Mouse (Mus musculus): ENCODE measurements around the gene Taf6. TPM values are rescaled to one million over a fixed set of nuclear protein-coding genes. Genes with fewer than 3 reads are reported as not detected.
"Not testable (repeated sequence)": the region's sequence is repeated elsewhere in the genome, so short reads cannot be mapped to it uniquely, and the experiment has no call there.

Gene Taf6
- 10 to 100 TPM; 33.0 to 35.8 TPM for total RNA-seq (2021)
- long read RNA-seq, experiment 1, transcript Taf6-201 (15 exons, 2,304 nt): major isoform, 38 of 68 reads
- long read RNA-seq, experiment 1, partial matches to known transcripts: 5 of 68 reads
- long read RNA-seq, experiment 1, other reads (novel, unspliced or antisense): 22 of 68 reads
- long read RNA-seq, experiment 2, transcript Taf6-201 (15 exons, 2,304 nt): major isoform, 34 of 57 reads
- long read RNA-seq, experiment 2, partial matches to known transcripts: 8 of 57 reads
- long read RNA-seq, experiment 2, other reads (novel, unspliced or antisense): 14 of 57 reads

- peak; percentile 84 to 89 for DNase-seq (ENCODE audit: low spot score in 2 of 2)
- intact Hi-C loops (cut with DNase I): loop anchor here (1.0 kb wide), 2 partner anchors 11 to 26 kb away; partner anchors contain the start of gene Cops6
Measured at GRCm38 (mm10) chr5:138186950-138187638, at the start of gene Taf6, which contains the start of gene Cnpy4. TSS of gene Taf6 (minus strand) at chr5:138187451. TSS of gene Cnpy4 (plus strand) at chr5:138187485.

DNA sequence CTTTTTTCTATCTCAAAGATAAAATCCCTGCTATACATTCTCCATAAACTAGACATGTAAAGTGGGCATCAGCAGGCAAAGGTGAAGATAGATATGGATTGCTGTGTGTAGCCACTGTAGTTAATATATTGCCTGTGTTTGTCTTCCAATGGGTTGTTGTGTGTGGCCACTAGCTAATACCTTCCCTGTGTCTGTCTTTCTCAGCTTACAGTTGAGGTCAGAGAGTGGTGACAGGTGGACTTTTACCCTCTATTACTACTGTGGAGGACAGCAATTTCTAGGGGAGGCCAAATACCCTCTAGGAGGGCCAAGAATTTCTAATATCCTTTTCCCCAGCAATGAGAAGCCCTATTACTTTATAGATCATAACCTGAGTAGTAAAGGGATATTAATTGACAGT lies 47.0 kb upstream of the Taf6 start:
- intact Hi-C loops (cut with DNase I): no loop called here
- DNase-seq (ENCODE audit: low spot score in 2 of 2): no peak

DNA sequence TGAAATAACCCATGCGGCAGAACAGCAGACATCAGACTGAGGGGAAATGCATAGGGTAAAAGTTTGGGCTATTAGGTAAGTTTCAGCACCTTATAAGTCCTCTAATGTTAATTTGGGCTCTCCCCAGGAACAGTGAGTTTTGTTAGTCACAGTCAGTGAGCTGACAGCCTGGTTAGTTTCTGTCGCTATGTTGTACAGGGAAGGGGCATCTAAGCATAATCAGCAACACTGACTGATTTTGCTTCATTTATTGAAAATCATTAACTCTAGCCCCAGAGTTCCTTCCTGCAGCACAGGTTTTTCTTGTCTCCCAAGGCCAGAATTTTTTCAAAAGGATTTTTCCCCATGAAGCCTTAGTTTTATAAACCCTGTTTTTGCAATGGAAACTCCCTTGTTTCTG lies 46.5 kb upstream of the Taf6 start:
- intact Hi-C loops (cut with DNase I): no loop called here

DNA sequence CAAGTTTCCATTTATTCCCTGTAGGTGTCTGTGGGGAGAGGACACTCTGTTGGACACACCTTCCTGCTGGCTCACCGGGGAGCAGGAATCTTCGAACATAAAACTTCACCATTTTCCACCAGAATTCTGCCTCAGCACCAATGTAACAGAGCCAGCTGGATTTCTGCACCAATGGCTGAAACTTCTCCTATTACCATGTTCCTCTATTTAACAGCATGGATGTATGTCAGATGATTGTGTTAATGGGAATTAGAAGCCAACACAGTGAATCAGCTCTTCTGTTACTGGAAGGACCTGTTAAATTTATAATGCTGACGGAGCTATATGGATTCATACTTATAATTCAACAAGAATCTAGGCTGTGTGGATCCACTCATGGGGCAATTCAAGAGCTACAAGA lies 42.3 kb upstream of the Taf6 start:
- intact Hi-C loops (cut with DNase I): no loop called here

More for the DNA sequence above, 46.5 kb upstream of the Taf6 start:
- no peak for DNase-seq (ENCODE audit: low spot score in 2 of 2)

GRCm38 (mm10) chr5:138228026-138228425 lies 40.8 kb upstream of the Taf6 start:
- DNase-seq (ENCODE audit: low spot score in 2 of 2): peak; percentile 12 to 41
- intact Hi-C loops (cut with DNase I): no loop called here

More for the DNA sequence above, 42.3 kb upstream of the Taf6 start:
- DNase-seq (ENCODE audit: low spot score in 2 of 2): no peak

GRCm38 (mm10) chr5:138227367-138227766 lies 40.1 kb upstream of the Taf6 start:
- DNase-seq (ENCODE audit: low spot score in 2 of 2): no peak
- intact Hi-C loops (cut with DNase I): no loop called here

GRCm38 (mm10) chr5:138226491-138226890 lies 39.2 kb upstream of the Taf6 start:
- DNase-seq (ENCODE audit: low spot score in 2 of 2): no peak
- intact Hi-C loops (cut with DNase I): no loop called here

DNA sequence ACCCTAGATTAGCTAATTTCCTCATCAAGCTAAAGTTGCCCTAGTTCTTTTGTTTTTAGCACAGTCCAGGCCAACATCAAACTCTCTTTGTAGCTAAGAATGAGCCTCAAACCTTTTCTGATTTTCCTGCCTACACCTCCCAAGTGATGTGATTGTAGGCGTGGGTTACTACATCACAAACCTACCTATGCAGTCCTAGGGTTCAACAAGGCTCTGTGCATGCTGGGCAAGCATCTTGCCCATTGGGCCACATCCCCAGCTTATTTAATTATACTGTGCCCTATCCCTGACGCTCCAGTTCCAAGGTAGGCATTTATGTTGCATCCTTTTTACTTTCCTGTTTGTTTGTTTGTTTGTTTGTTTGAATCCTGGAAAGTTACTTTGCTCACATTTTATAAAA lies 38.4 kb upstream of the Taf6 start, which contains the start of gene Nxpe5:
Gene Nxpe5 (plus strand): TSS at position 199 of the 400 bp plus-strand sequence.
- DNase-seq (ENCODE audit: low spot score in 2 of 2): no peak
- intact Hi-C loops (cut with DNase I): no loop called here

- intact Hi-C loops (cut with DNase I): no loop called here
- DNase-seq (ENCODE audit: low spot score in 2 of 2): peak; percentile 19
Measured at GRCm38 (mm10) chr5:138223287-138223686, 36.0 kb upstream of the Taf6 start.

DNA sequence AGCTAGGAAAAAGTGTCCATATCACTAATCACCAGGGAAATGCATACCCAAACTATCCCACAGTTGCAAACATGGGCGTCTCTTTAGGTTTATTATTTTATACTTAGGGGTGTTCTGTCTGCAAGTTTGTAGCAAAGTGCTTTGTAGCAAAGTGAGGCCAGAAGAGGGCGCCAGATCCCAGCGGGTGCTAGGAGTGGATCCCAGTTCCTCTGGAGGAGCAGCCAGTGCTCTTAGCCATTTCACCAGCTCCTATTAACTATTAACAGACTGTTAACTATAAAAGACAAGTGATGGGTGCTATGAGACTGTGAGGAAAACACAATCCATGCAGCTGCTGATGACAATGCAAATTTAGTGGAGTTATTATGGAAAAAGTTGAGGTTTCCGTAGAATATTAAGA lies 34.9 kb upstream of the Taf6 start:
- peak; percentile 80 to 86 for DNase-seq (ENCODE audit: low spot score in 2 of 2)
- intact Hi-C loops (cut with DNase I): no loop called here

GRCm38 (mm10) chr5:138219864-138220263 lies 32.6 kb upstream of the Taf6 start:
- DNase-seq (ENCODE audit: low spot score in 2 of 2): no peak
- intact Hi-C loops (cut with DNase I): no loop called here

DNA sequence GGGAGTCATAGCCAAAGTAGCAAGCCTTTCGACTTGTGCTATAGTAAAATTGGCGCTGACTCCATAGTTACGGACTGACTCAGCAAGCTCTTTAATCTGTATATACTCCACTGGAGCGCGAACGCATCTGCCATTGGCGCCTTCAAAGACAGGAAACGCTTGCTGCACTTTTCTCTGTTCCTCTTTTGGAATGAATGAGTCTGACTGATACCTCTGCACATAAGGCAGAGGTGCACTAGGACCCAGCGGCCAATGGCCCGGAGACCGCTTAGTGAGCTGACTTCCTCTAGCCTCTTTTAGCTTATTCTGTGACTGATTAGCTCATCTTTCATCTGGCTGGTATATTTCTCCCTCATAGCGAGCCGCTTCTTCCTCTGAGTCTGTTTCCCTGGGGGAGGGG lies 29.4 kb upstream of the Taf6 start:
- intact Hi-C loops (cut with DNase I): not testable (repeated sequence)

GRCm38 (mm10) chr5:138207873-138208272 lies 20.6 kb upstream of the Taf6 start:
- no peak for DNase-seq (ENCODE audit: low spot score in 2 of 2)
- intact Hi-C loops (cut with DNase I): no loop called here

More for the DNA sequence above, 29.4 kb upstream of the Taf6 start:
- DNase-seq (ENCODE audit: low spot score in 2 of 2): not testable (repeated sequence)

DNA sequence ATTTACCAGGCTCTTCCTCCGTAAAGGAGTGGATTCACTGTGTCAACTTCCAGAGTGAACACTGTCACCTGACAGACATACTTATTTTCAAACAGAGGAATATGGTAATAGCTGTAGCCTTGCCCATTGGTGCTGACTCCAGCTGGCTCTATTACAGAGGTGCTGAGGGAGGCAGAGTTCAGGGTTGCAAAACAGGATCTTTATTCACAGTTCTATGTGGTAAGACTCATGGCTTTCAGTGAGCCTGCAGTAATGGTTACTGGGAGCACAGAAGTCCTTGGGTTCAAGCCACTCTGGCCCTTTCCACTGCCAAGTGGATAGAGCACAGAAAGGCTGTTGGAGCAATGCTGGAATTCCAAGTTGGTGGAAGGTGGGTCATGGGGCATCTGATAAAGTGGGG lies 20.0 kb upstream of the Taf6 start:
- DNase-seq (ENCODE audit: low spot score in 2 of 2): no peak
- intact Hi-C loops (cut with DNase I): no loop called here

DNA sequence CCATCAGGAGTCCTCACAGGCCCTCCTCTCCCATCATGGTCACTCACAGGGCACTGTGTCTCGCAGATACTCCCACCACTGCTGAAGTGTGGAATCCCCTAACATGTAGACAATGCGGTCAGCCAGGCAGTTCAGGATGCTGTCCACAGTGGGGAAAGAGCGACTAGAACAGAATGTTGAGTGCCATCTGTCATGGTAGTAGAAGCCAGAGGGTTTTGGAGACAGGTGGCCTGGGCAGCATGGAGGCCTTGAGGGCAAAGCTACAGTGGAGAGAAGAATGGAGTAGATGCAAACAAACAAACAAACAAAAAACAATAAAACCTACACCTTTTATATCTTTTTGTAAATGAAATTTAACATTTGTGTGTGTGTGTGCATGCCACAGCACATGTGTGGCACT lies 14.8 kb upstream of the Taf6 start:
- intact Hi-C loops (cut with DNase I): loop anchor here (5.0 kb wide), 1 partner anchor 50 kb away; no protein-coding TSS in a partner anchor
- no peak for DNase-seq (ENCODE audit: low spot score in 2 of 2)

DNA sequence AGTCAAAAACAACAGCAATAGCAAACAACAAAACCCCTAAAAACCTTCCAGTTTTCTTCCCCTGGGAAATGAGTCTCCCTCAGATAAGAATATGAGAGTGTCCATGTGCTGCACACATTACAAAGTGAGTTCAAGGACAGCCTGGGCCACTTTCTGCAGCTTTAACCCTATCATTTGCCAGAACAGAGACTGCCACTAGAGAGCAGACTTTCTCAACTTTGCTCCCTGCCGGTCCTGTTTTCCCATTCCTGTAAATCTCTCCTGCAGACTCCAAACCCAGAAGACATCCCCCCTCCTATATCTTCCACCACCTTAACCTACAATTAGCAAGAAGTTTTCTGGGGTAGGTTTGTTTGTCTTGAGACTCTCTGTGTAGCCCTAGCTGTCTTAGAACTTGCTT lies 12.3 kb upstream of the Taf6 start:
- no peak for DNase-seq (ENCODE audit: low spot score in 2 of 2)
- intact Hi-C loops (cut with DNase I): no loop called here

DNA sequence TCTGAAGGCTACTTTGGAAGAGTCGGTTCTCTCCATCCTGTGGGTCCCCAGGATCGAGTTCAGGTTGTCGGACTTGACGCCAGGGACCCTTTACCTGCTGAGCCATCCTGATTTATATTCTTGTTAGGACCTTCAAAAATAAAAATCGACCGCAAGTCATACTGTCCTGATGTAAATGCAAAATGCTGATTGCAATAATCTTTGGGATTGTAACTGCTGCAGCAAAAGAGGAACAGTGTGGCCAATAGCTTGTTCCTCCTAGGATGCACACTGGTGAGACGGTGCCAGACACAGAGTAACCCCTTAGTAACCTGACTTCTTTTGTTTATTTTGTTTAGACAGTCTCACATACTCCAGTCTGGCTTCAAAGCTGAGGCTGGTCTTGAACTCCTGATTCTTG lies 8.2 kb upstream of the Taf6 start:
- intact Hi-C loops (cut with DNase I): no loop called here
- DNase-seq (ENCODE audit: low spot score in 2 of 2): no peak

- no peak for DNase-seq (ENCODE audit: low spot score in 2 of 2)
- intact Hi-C loops (cut with DNase I): no loop called here
Measured at GRCm38 (mm10) chr5:138194755-138195345, 7.6 kb upstream of the Taf6 start.

- intact Hi-C loops (cut with DNase I): no loop called here
- peak; percentile 77 to 80 for DNase-seq (ENCODE audit: low spot score in 2 of 2)
Measured at GRCm38 (mm10) chr5:138193771-138194727, 6.8 kb upstream of the Taf6 start, which contains the start of gene Mblac1. TSS of gene Mblac1 (plus strand) at chr5:138194314.
